In the genomic region with DNA sequence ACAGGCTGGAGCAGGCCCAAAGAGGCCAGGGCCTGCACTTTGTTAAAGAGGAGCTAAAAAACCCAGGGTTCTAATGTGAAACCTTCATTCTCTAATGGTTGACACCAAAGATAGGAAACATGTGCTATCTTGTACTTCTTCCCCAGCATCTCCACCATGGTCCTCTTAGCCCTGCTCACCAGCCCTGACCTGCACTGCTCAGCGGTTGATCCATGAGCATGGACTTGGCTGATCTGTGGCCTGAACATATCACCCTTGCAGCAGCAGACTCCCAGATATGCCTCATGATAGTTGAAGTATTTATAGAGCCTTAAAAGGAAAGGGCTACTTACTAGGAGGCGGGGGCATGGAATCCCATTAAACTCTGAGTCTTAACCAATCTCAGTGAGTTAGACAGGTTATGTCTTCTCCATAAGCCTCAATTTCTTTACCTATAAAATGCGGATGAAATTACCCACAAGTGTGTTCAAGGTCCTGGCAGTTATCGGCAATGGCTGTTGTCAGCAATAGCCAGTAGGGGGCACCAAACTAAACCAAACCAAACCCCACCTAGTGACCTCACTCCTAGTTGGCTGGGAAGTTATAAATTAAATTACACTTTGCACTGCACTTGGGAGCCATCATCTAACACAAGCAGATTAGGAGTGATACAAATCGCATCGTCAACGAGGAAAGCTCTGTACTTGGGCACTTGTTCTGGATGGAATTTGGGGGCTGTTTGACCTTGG, we compare ENCODE assay signal across 8 mouse cellular contexts. TPM values are rescaled to one million over a fixed set of nuclear protein-coding genes. Genes with fewer than 3 reads are reported as not detected.
DNase-seq lines count a peak whose midpoint lies in the region; ATAC-seq and TF ChIP-seq lines count a peak whose summit lies in the region.

No protein-coding gene starts in this region.

- TF ChIP-seq CTCF in small intestine, adult 2 months (IDR thresholded peaks at IDR 0.05; ENCODE audit: extremely low read depth, insufficient read length, insufficient replicate concordance, low read depth, low read length): peak; percentile 56; the same call in 1 of the 2 replicates

- H3K27ac ChIP-seq in intestine, embryonic 15.5 days: no peak overlapping the region
- no peak overlapping the region for H3K27ac ChIP-seq in small intestine, adult 2 months (ENCODE audit: insufficient read depth, low read depth, low read length)

- no peaks in the 10 kb centered on the region for H3K36me3 ChIP-seq in intestine, embryonic 15.5 days
- H3K36me3 ChIP-seq in small intestine, adult 2 months (ENCODE audit: control insufficient read depth, insufficient read depth, low read length): no peaks in the 10 kb centered on the region

- intact Hi-C loops in left cerebral cortex, postnatal 14 days (cut with DNase I): loop anchor here (2.0 to 5.0 kb wide), 3 partner anchors 103 to 173 kb away; a partner anchor contains a TSS

- H3K4me1 ChIP-seq in intestine, embryonic 15.5 days (replicated peaks): peaks cover 7% of the 10 kb centered on the region
- H3K4me1 ChIP-seq in small intestine, adult 2 months (ENCODE audit: control insufficient read depth, insufficient read depth, insufficient read length, low read length): peaks cover 3% of the 10 kb centered on the region; the same call in 1 of the 2 replicates

- H3K4me3 ChIP-seq in intestine, embryonic 15.5 days (replicated peaks): peak overlapping the region; percentile 24; the same call in 1 of the 2 replicates
- H3K4me3 ChIP-seq in small intestine, adult 2 months (ENCODE audit: low read depth, low read length): no peak overlapping the region

- H3K4me2 ChIP-seq in intestine, embryonic 15.5 days (replicated peaks): peak overlapping the region; percentile 62

- no peak for TF ChIP-seq POLR2A in small intestine, adult 2 months (IDR thresholded peaks at IDR 0.05; ENCODE audit: low read depth, low read length)

- 9% methylated on average over 7 of the region's 7 CpGs for WGBS in intestine, embryonic 15.5 days
- 5% methylated on average over 7 of the region's 7 CpGs for WGBS in small intestine, adult 2 months

- no peaks in the 10 kb centered on the region for H3K9me3 ChIP-seq in intestine, embryonic 15.5 days

- DNase-seq in urinary bladder, postnatal 14 days (ENCODE audit: low spot score): peak; percentile 67
- no peak for DNase-seq in urinary bladder, postnatal 10 days (ENCODE audit: low spot score)
- DNase-seq in embryo, embryonic 9.5 days (ENCODE audit: extremely low spot score): peak; percentile 78
- DNase-seq in left cerebral cortex, postnatal 14 days (ENCODE audit: low spot score in 2 of 2): peak; percentile 74 to 81
- DNase-seq in mesoderm, embryonic 11.5 days (ENCODE audit: low read depth, low spot score): peak; percentile 82

- peak; percentile 88 for ATAC-seq in granulocyte monocyte progenitor cell, adult 5-6 weeks (replicated peaks; ENCODE audit: poor library complexity, severe bottlenecking)
- ATAC-seq in intestine, embryonic 15.5 days: peak; percentile 82

- H3K27me3 ChIP-seq in intestine, embryonic 15.5 days (replicated peaks): peaks cover 5% of the 10 kb centered on the region; the same call in 1 of the 2 replicates
- H3K27me3 ChIP-seq in small intestine, adult 2 months (ENCODE audit: control insufficient read depth, insufficient read depth, low read length): peaks cover 10% of the 10 kb centered on the region

- peak overlapping the region; percentile 20; the same call in 1 of the 2 replicates for H3K9ac ChIP-seq in intestine, embryonic 15.5 days

RNA-seq across cellular contexts. Expression of a gene that starts 5.9 kb away (rescaled TPM):
- 11.6 and 47.5 TPM in 2 replicates for total RNA-seq in granulocyte monocyte progenitor cell, adult 5-6 weeks (2014; fragmentation: Nextera tagmentation)
- 18.0 and 32.9 TPM in 2 replicates for total RNA-seq in granulocyte monocyte progenitor cell, adult 5-6 weeks (2017)
- 18.3 and 18.4 TPM in 2 replicates for polyA plus RNA-seq in intestine, embryonic 15.5 days (2015; fragmentation: Nextera tagmentation; extraction: Ambion mirVana)
- total RNA-seq in left cerebral cortex, postnatal 14 days (2021): 10 to 100 TPM; 11.5 to 11.8 TPM
- polyA plus RNA-seq in small intestine, adult 2 months (2012; rRNA removed): 29.1 and 42.2 TPM in 2 replicates
